Mouse (Mus musculus) erythroblast, embryonic 14.5 days (primary cell): ENCODE measurements around the gene Jam2. TPM values are rescaled to one million over a fixed set of nuclear protein-coding genes. Genes with fewer than 3 reads are reported as not detected.

Experiments used
- H3K27me3 ChIP-seq: 2 replicates; pipeline ENCODE4 v1.6.1; 2012; ENCODE audit warnings: inconsistent platforms; ENCODE audit not compliant: control insufficient read depth
- H3K36me3 ChIP-seq: 2 replicates; pipeline ENCODE4 v1.6.1; 2012; ENCODE audit warnings: mild to moderate bottlenecking, inconsistent platforms; ENCODE audit not compliant: control insufficient read depth
- H3K4me1 ChIP-seq: 2 replicates; pipeline ENCODE4 v1.6.1; 2012; ENCODE audit warnings: inconsistent platforms; ENCODE audit not compliant: control insufficient read depth
- H3K4me3 ChIP-seq: replicated peaks from 2 replicates; pipeline ENCODE3; 2012; ENCODE audit warnings: moderate library complexity, mild to moderate bottlenecking, inconsistent platforms
- H3K9me3 ChIP-seq: 2 replicates; pipeline ENCODE4 v1.6.1; 2012; ENCODE audit warnings: low read length, inconsistent platforms, mixed read lengths; ENCODE audit not compliant: control insufficient read depth
- GATA1 ChIP-seq: IDR thresholded peaks from 2 replicates; pipeline ENCODE4 v1.6.1; 2012; ENCODE audit warnings: low read length, inconsistent platforms, mixed read lengths
- TAL1 ChIP-seq: IDR thresholded peaks from 3 replicates; pipeline ENCODE4 v1.6.1; 2012; ENCODE audit warnings: low read length, inconsistent platforms, mixed read lengths
- polyA plus RNA-seq: library from polyadenylated mRNA; stranded (reverse); fragments of >175 nt; gene quantifications from 2 replicates; pipeline ENCODE4 v1.2.3, GENCODE M21; 2012

Gene Jam2
- polyA plus RNA-seq, 1 experiment, result not detected

- peaks cover 64% of the 10 kb centered on the region for H3K36me3 ChIP-seq
- H3K27me3 ChIP-seq, result no peaks in the 10 kb centered on the region
- H3K4me3 ChIP-seq, result no peak overlapping the region
- TF ChIP-seq TAL1 (no peak), GATA1 (no peak)
- H3K9me3 ChIP-seq, result no peaks in the 10 kb centered on the region
- H3K4me1 ChIP-seq, result peaks cover 28% of the 10 kb centered on the region
Observed at GRCm38 (mm10) chr16:84831696-84832095, 57.8 kb downstream of the Jam2 start.

GRCm38 (mm10) chr16:84832736-84833135, 58.8 kb downstream of the Jam2 start:
- H3K36me3 ChIP-seq, result peaks cover 63% of the 10 kb centered on the region
- peak overlapping the region; percentile 6 for H3K4me3 ChIP-seq
- H3K4me1 ChIP-seq, result peaks cover 36% of the 10 kb centered on the region

DNA sequence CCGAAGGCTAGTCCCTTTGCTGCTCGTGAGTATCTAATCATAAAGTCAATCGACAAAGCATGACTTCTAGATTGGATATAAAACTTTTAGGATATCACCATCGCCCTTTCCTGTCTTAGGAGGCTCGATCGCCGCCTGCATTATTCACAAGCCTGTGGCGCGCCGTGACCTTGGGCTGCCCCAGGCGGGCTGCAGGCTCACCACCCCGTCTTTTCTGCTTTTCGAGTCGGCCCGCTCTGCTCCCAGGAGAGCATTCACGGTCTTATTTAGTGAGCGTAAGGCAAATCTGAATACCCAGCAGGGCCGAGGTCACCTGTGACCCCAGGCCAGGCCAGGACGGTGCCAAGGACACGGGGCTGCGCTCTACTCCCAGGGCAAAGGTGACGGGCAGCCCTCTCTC, 60.4 kb downstream of the Jam2 start:
- Histone ChIP-seq H3K4me1 (peaks cover 40% of the 10 kb centered on the region), H3K36me3 (peaks cover 62% of the 10 kb centered on the region), H3K27me3 (no peaks in the 10 kb centered on the region), H3K9me3 (no peaks in the 10 kb centered on the region), H3K4me3 (peak overlapping the region; percentile 95)
- TF ChIP-seq GATA1 (no peak), TAL1 (no peak)

More at GRCm38 (mm10) chr16:84832736-84833135, 58.8 kb downstream of the Jam2 start:
- TF ChIP-seq GATA1 (no peak), TAL1 (no peak)
- Histone ChIP-seq H3K9me3 (no peaks in the 10 kb centered on the region), H3K27me3 (no peaks in the 10 kb centered on the region)

GRCm38 (mm10) chr16:84834745-84835440, 61.0 kb downstream of the Jam2 start, which contains the start of gene Gabpa:
Gene Gabpa, plus strand, starts transcription at chr16:84834925.
- H3K27me3 ChIP-seq, result no peaks in the 10 kb centered on the region
- peak within 1 kb of the TSS; percentile 95 for H3K4me3 ChIP-seq
- H3K9me3 ChIP-seq, result no peaks in the 10 kb centered on the region
- peaks cover 61% of the 10 kb centered on the region for H3K36me3 ChIP-seq
- peaks cover 40% of the 10 kb centered on the region for H3K4me1 ChIP-seq
- TF ChIP-seq GATA1 (no peak), TAL1 (no peak)

DNA sequence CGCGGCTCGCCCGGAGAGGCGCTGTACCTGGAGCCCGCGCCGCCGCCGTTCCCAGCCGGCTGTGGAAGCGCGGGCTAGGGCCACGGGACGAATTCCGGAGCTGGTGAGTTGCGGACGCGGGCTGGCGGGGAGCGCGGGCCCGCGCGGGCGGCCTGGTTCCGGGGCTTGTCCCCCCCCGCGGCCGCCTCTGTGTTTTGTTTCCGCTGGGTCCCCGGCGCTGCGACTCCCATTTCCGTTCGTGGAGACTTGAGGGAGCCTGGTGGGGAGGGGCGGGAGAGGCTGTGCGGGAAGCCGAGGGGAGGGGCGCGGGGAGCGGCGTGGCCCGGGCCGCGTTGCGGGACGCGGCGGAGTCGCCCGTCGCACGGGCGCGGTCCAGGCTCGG, 61.5 kb downstream of the Jam2 start, which contains the start of gene Atp5j:
TSS of gene Atp5j (minus strand) at position 185 of the 382 bp plus-strand sequence.
- TF ChIP-seq TAL1 (no peak), GATA1 (no peak)
- Histone ChIP-seq H3K36me3 (peaks cover 60% of the 10 kb centered on the region), H3K27me3 (no peaks in the 10 kb centered on the region), H3K4me3 (peak within 1 kb of the TSS; percentile 95), H3K4me1 (peaks cover 40% of the 10 kb centered on the region), H3K9me3 (no peaks in the 10 kb centered on the region)

DNA sequence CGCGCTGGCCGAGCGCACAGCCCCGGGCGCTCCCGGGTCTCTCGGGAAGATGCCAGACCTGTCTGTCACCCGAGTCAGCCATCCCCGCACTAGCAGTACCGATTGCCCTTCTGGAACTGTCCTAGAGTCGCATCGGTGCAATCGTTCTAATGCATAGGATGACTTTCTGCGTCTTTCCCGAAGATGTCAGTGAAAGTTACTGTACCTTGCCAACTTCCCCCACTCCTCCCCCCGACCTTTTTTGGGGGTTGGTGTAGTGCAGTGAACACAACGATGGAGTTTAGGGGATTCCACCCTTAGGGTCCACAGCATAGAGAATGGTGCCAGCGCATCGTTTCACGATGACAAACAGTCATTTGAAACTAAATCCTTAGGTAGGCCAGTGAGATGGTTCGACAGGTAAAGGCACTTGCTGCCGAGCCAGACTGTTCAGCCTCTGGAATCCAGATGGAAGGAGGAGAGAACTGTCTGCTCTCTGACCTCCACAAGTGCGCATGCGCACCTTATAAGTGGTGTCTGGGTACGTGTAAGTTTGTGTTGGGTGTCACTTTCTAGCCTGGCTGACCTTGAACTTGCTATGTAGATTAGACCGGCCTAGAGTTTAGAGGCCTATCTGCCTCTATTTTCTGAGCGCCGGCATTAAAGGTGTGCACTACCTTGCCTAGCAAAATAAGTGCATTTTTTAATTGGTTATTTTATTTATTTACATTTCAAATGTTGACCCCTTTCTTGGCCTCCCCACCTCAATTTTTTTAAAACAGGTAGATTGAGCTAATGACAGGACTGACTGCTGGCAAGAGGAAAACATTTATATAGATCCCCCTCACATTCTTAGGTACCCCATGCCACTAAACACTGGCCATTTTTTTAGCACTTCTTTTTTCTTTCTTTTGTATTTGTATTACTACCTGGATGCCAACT, 62.2 kb downstream of the Jam2 start:
- H3K4me1 ChIP-seq, result peaks cover 40% of the 10 kb centered on the region
- TF ChIP-seq TAL1 (no peak), GATA1 (no peak)
- H3K4me3 ChIP-seq, result peak overlapping the region; percentile 95
- no peaks in the 10 kb centered on the region for H3K27me3 ChIP-seq
- no peaks in the 10 kb centered on the region for H3K9me3 ChIP-seq
- peaks cover 60% of the 10 kb centered on the region for H3K36me3 ChIP-seq

DNA sequence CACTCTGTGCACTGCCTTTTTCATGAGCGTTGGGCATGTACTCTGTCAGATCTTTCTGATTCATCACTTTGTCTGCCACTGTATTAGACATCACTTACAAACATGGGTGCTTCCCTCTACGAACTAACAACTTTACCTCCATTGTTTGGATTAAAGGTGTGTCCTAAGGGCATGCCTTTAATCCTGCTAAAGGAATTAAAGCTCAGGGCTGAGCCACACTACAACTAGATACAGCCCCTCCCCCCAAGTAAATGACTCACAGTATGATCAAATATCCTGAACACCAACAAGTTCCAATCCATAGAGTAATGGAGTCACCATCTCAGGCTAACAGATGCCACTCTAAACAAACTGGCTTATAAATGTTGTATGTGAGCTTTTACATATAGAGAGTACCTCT, 64.7 kb downstream of the Jam2 start:
- no peak for TF ChIP-seq TAL1
- no peak for TF ChIP-seq GATA1
- Histone ChIP-seq H3K9me3 (no peaks in the 10 kb centered on the region), H3K4me1 (peaks cover 32% of the 10 kb centered on the region), H3K36me3 (peaks cover 62% of the 10 kb centered on the region), H3K27me3 (no peaks in the 10 kb centered on the region), H3K4me3 (no peak overlapping the region)

DNA sequence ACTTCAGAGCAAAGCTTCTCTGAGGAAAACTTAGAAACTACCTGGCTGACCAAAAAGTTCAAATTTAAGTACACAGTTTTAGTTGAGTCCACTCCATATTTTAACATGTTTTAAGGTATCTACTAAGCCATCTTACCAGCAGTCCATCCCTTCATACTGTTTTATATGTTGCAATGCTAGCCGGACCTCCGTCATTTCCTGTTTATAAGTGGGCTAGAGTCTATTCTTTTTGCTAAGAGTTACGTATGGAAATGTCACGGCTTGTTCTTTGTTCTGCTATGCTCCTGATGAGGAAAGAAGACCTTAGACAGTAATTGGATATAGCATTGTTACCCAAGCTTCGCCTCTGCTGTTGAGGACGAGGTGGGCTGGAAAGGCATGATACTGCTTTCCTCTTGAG, 79.6 kb downstream of the Jam2 start:
- H3K9me3 ChIP-seq, result no peaks in the 10 kb centered on the region
- H3K36me3 ChIP-seq, result peaks cover 92% of the 10 kb centered on the region
- H3K4me1 ChIP-seq, result no peaks in the 10 kb centered on the region
- H3K4me3 ChIP-seq, result no peak overlapping the region
- TF ChIP-seq GATA1, result no peak
- no peak for TF ChIP-seq TAL1
- H3K27me3 ChIP-seq, result no peaks in the 10 kb centered on the region

DNA sequence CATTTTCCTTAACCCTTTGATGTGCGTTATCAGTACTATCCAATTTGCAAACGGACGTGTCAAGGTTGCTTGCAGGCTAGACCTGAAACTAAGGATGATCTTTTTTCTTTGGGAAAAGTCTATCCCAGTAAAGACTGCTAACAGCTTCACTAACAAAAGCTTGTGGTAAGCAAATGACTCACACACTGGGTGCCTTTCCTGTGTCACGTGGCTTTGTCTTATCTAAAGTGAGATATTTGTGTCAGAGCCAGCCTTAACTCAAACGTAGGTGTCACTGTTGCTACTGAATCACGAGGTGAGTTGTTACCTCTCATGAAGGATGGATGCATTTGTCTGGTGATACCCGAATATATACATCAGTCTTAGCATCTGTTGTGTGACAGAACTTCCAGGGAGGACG, 90.7 kb downstream of the Jam2 start:
- Histone ChIP-seq H3K4me3 (no peak overlapping the region), H3K4me1 (no peaks in the 10 kb centered on the region), H3K36me3 (peaks cover 45% of the 10 kb centered on the region), H3K27me3 (no peaks in the 10 kb centered on the region), H3K9me3 (no peaks in the 10 kb centered on the region)
- TF ChIP-seq TAL1, result no peak
- TF ChIP-seq GATA1, result no peak
